Mouse (Mus musculus) 3134 (cell line): Measurements from ENCODE around the gene Cbs.
A peak's percentile ranks its signal among the peaks of the same experiment; 100 is the strongest.

Experiments used
- DNase-seq: peaks from one replicate; pipeline ENCODE4 v3.0.0-alpha.2; 2011; ENCODE audit warnings: low spot score; ENCODE audit not compliant: insufficient read length; ENCODE audit errors: extremely low read depth

The Cbs gene

GRCm38 (mm10) chr17:31636942-31637811, at the start of gene Cbs:
Cbs (minus strand) TSS chr17:31637238.
- no peak for DNase-seq

- DNase-seq, result no peak
Observed at GRCm38 (mm10) chr17:31686225-31686564, 49.2 kb upstream of the Cbs start.

- peak; percentile 51 for DNase-seq
Observed at GRCm38 (mm10) chr17:31685514-31686224, 48.6 kb upstream of the Cbs start.

GRCm38 (mm10) chr17:31680450-31680849, 43.4 kb upstream of the Cbs start:
- DNase-seq, result no peak

- DNase-seq, result no peak
Observed at GRCm38 (mm10) chr17:31677507-31677906, 40.5 kb upstream of the Cbs start, which contains the start of gene Cryaa. Cryaa (plus strand) TSS chr17:31677807.

- DNase-seq, result no peak
Observed at GRCm38 (mm10) chr17:31674426-31674825, 37.4 kb upstream of the Cbs start.

DNA sequence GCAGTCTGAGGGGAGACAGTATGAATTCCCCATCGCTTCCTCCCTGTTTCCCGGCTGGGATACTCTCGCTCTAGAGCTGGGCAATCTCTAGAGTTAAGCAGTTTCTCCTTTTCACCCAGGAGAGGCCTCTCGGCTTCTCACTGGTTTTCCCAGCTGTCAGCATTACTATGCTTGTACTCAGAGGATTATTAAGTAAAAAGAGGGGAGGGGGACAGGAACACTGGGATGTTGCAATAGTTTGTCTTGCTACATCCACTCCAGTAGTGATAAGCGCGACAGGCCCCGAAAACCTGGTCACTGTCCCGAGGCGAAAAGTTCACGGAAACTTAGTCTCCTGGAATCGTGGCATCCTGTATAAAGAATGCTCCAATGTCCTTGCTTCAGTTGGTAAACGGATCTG, 35.2 kb upstream of the Cbs start:
- DNase-seq, result no peak

- no peak for DNase-seq
Observed at GRCm38 (mm10) chr17:31671698-31672097, 34.7 kb upstream of the Cbs start.

DNA sequence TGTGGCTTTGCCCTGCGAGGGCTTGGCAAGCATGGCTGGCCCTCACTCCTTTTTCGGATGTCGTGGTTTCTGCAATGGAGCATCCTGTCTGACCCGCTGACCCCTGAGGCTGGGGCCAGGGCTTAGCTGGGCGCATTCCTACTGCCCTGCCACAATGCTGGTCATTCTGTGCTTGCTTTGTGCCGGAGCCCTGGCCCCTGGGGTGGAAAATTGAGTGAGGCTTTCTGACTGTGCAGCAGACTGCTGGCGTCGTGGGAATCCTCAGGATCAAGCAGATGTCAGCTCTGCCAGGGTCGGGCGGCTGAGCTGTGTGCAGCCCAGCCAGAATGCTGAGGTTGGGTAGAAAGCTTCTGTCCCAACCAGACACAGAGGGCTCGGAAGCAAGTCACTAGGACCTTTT, 33.1 kb upstream of the Cbs start:
- DNase-seq, result peak; percentile 82

GRCm38 (mm10) chr17:31668306-31668705, 31.3 kb upstream of the Cbs start:
- DNase-seq, result no peak

DNA sequence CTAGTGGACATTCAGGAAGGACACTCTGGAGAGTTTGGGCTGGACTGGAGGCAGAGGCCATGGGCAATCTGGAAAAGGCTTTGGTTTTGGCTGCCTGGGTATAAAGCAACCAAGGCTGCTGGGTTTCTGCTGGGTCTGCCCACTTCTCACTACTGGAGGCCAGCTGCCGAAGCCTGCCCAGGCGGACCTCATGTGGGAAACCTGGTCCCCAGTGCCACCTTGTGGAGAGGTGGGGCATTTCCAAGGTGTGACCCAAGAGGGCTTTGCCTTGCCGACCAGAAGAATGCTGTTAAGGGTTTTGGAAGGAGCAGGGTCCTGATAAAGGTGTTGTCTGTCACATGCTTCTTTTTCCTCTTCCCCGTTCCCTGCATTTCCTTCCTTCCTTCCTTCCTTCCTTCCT, 27.7 kb upstream of the Cbs start:
- DNase-seq, result peak; percentile 67

- no peak for DNase-seq
Observed at GRCm38 (mm10) chr17:31662855-31663254, 25.8 kb upstream of the Cbs start.

DNA sequence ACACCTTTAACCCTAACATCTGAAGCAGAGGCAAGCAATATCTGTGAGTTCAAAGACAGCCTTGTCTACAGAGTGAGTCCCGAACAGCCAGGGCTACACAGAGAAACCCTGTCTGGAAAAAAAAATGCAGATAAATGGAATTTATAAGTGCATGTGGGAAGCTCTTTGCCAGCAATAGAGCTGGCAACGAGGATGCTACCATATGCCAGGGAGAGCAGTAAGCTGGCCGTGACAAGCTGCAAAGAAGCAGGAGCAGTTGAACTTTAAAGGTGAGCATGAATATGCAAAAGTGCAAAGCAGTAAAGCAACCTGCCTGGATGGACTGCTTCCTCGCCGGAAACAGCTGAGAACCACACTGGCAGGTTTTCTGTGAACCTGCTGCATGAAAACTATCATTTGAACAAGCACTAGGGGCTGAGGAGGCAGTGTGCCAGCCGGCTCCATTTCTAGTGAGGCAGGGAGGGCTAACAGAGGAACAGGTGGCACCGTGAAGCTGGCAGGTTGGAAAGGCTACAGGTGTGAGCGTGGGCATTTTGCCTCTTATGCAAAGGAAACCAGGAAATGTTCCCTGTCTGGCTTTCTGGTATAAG, 23.7 kb upstream of the Cbs start:
- DNase-seq, result no peak

DNA sequence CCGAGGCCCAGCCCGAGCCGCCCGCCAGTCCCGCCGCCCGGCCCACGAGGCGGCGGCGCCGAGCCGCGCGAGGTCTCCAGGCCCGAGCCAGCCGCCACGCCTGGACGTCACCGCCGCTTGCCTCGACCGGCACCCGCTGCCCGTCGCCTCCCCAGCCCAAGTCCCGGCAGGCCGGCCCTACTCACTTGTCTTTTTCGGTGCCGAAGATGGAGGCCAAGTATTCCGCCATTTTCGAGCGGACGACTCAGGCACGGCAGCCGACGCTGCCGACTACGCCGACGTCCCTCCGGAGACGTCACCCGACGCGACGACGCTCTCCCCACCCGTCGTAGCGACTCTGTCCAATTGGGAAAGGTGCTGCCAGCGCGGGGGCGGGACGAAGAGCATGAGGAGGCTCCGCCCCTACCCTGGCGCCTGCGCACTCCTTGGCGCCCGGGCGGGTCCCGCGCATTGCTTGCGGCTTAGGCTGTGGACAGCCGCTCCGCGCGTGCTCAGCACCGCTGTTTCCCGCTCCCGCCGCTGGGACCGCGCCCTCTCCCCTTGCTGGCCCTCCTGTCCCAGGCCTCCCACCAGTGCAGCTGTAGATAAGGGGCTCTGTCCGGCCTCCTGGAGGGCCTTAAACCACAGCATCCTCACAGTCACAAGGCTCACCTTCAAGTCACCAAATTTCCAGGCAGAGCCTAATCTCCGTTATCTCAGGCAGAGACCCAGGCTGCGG, 21.6 kb upstream of the Cbs start, which contains the start of gene U2af1:
Gene U2af1 (minus strand): TSS at position 425 of the 718 bp plus-strand sequence.
- peak; percentile 99 for DNase-seq

DNA sequence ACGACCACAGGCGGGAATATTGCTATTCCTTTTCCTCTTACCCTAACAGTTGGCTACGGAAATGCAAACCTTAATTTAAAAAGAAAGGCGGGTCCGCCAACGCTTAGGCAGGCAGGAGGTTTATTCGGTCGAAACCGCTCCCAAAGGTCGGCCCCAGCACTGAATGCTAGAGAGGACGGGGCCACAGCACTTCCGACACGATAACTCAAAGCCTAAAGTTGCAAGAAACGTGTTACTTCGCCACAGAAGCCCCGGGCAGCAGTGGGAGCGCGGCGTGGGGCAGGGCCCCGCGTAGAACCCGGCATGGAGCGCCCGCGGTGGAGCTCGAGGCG, 21.1 kb upstream of the Cbs start:
- no peak for DNase-seq

GRCm38 (mm10) chr17:31657141-31657983, 20.3 kb upstream of the Cbs start:
- no peak for DNase-seq

DNA sequence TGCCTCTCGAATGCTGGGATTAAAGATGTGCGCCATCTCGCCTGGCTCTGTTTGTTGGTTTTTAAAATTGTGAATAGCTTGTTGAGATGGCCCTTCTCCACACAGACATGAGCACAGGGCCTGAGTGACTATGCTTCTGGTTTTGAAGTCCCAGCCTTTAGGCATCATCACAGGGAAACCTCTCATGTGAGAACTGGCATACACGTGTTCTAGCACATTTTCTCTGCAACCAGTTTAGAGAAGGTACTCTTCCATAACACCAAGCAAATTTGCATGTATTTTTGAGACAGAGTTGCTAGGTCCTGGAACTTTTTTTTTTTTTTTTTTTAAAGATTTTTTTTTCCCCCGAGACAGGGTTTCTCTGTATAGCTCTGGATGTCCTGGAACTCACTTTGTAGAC, 19.6 kb upstream of the Cbs start:
- DNase-seq, result no peak

DNA sequence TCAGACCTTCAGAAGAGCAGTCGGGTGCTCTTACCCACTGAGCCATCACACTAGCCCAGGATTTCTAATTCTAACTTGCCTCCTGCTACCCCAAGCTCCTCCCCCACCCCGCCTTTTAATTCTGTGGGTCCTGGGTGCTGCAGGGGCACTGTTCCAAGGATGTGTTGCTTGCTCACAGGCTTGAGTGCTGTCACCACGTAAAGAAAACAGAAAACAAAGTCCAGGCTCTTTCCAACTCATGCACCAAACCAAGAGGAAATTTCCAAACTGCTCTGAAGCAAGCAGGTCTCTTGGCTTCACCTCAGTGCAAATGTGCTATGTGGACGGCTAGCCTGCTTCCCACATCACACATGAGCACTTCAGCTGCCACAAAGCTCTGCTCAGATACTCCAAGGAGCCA, 18.3 kb upstream of the Cbs start:
- DNase-seq, result no peak

GRCm38 (mm10) chr17:31653277-31653676, 16.2 kb upstream of the Cbs start:
- DNase-seq, result no peak

- DNase-seq, result no peak
Observed at GRCm38 (mm10) chr17:31652152-31652551, 15.1 kb upstream of the Cbs start.
